Mouse (Mus musculus) kidney, postnatal 10 days (tissue): ENCODE results near the gene Ces2c.
A peak's percentile ranks its signal among the peaks of the same experiment; 100 is the strongest.
"Not testable (repeated sequence)": the region's sequence is repeated elsewhere in the genome, so short reads cannot be mapped to it uniquely, and the experiment has no call there.

Experiments used
- DNase-seq: peaks from one replicate; pipeline ENCODE4 v3.0.0; 2021; ENCODE audit warnings: mixed read lengths

Ces2c gene

DNA sequence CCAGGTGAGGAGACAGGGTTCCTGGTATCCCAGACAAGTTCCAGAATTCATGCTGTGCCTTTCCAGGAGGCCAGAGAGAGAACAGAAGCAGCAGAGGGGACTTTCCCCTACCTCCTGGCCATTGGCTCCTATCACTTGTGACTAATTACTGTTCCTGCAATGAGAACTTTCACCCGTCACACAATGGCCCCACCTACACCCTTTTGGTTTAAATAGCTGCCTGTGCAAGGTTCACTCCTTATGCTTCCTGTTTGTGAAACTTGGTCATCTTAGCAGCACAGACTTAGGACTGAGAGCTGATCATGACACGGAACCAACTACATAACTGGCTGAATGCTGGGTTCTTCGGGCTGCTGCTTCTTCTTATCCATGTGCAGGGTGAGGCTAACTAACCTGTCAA lies at the start of gene Ces2c:
Ces2c (plus strand) TSS at position 238 of the 400 bp plus-strand sequence.
- DNase-seq = no peak

DNA sequence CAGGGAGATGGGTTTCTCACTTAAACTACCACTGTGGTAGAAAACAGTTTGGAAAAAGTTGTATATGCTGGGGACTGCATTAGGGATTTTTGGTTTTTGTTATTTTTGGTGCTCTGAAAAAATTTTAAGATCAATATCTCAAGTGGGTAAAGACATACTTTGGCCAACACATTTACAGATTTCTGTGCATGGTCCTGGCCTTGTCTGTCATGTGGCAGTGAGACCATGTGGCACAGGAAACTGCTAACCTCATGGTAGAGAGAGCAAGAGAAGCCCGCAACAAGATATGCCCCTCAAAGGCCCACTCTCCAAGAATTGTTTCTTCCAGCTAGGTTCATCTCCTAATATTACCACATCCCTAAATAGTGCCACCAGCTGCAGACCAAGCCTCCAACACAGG lies 47.5 kb upstream of the Ces2c start:
- DNase-seq = no peak

DNA sequence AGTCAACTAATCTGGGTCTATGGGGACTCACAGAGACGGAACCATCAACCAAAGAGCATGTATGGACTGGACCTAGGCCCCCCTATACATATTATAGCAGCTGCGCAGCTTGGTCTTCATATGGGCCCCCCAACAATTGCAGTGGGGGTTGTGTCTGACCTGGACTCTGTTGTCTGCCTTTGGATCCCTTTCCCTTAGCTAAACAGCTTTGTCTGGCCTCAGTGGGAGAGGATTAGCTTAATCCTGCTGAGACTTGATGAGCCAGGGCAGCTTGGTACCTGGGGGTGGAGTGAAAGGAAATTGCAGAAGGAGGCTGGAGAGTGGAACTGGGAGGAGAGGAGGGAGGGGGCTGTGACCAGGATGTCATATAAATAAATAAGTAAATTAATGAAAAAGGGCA lies 40.7 kb upstream of the Ces2c start:
- no peak for DNase-seq

DNA sequence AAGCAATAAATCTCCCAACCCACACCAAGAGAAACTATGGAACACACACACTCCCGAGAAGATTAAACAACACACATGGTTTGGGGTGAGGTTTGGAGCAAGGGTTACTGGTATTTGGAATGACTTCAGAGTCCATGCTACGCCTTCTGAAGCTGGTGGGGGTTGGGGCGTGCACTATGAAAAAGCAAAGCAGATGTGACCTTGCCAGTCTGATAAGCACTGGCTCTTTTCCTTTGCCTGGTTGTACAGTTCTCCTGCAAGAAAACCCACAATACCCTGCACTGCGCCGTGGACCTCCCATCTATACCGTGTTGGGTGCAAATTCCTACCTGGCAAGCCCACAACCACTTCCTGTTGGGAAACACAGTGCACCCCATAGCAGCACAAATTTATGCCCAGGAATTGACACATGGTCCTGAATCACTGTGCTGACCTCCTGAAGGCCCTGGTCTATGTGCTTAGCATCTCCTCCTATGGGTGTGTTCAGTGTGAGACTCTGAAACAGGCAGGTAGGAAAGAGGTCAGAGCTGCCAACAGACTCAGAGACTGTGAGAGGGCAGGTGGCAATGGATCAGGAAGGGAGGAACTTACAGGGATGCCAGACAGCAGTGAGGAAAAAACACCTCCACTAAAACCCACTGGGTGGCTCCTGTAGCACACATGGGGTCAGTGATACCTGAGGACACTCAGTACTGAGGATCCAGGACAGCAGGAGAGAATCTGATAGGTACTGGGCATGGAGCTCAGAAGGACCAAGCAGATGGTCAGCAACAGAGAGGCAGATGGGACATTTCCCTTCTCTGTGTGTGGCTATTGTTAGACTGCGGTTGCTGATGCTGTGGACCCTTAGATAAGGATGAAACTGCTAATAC lies 38.1 kb upstream of the Ces2c start:
- DNase-seq = no peak

DNA sequence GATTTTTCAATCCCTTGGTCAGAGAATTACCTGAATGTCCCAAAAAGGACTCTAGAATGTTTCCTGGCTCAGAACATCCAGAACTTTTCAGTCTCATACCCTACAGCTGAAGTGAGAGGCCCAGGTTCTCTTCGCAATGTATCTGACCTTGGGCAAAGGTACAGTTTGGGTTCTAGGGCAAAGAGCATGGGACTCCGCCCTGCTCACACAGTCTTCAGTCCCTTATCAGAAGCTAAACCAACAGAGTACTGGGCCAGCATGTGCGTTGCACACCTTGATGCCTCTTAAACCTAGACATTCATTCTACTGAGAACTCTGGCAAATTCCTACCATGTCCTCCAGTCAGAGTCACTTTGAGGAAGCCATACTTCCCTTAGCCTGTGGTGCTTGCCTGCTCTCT lies 37.4 kb upstream of the Ces2c start:
- DNase-seq = no peak

DNA sequence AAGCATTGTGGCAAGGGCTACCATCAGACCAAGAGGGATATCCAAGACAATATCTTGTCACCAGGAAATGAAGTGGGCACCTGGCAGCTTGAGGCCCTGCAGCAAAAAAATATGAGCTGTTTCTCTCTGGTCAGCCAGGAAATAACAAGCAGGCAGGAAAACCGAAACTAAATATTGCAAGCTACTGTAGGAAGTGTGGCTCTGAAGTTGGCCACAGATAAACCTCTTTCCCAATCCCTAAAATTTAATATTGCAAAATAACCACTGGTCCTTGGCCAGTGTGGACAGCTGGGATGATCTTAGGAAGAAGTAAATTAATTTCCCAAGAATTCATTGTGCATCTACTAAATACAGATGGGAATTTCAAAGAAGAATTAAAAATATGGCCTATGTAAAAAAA lies 20.0 kb upstream of the Ces2c start:
- DNase-seq = no peak

DNA sequence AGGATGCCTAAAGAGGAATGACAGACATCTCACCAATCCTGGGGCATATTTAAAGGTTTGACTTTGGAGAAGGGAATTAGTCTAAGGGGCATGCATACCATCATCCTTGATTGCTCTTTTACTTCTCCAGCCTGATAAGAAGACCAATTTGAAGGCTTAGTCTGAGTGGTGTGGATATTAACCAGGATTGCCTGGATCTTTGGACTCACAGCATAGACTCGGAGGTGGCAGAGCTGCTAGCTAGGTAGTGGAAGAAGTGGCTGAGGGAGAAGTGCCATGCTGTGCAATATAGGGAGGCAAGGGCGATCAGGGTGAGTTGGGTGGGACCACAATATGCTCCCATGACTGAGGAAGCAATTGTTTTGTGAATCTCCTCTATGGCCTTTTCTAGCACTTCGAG lies 18.6 kb upstream of the Ces2c start:
- no peak for DNase-seq

DNA sequence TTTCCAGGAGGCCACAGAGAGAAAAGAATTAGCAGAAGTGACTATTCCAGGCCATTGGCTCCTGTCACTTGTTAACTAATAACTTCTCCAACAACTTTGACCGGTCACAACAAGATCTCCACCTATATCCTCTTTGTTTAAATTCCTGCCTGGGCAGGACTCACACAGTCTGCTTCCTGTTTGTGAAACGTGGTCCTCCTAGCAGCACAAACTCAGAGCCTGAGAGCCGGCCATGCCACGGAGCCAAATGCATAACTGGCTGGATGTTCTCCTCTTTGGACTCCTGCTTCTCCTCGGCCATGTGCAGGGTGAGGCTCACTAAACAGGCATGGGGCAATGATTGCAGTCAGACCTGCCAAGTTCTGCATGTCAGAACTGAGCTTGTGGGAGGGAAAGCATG lies 15.4 kb upstream of the Ces2c start, which contains the start of gene Ces2b:
Ces2b (plus strand) TSS at position 133 of the 400 bp plus-strand sequence.
- DNase-seq = peak; percentile 29

DNA sequence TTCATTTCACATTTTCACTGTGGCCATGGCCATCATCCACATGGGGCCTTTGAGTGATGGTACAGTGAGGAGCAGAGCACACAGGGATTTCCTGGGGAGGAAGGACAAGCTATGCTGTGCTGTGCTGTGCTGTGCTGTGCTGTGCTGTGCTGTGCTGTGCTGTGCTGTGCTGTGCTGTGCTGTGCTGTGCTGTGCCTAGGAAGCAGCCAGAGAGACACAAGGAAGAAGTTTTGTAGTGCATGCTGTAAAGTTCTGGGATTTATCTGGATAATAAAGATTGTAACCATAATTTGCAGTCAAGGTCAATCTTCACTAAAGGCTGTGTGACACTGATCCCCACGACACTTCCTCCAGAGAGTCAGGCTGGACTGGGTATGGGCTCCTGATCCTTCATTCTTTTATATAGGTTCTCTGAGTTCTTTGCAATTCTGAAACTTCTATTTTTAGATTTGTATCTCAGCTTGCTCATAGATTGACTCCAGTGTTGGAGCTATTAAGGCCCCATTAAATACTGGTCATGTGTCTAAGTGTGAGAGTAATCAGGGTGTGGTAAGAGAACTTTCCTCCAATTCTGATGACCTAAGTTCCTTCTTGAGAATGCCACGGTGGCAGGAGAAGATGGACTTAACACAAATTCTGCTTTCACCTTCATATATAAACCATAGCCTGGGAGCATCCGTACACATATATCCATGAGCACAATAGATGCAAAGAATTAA lies 5.3 kb upstream of the Ces2c start:
- DNase-seq = no peak

DNA sequence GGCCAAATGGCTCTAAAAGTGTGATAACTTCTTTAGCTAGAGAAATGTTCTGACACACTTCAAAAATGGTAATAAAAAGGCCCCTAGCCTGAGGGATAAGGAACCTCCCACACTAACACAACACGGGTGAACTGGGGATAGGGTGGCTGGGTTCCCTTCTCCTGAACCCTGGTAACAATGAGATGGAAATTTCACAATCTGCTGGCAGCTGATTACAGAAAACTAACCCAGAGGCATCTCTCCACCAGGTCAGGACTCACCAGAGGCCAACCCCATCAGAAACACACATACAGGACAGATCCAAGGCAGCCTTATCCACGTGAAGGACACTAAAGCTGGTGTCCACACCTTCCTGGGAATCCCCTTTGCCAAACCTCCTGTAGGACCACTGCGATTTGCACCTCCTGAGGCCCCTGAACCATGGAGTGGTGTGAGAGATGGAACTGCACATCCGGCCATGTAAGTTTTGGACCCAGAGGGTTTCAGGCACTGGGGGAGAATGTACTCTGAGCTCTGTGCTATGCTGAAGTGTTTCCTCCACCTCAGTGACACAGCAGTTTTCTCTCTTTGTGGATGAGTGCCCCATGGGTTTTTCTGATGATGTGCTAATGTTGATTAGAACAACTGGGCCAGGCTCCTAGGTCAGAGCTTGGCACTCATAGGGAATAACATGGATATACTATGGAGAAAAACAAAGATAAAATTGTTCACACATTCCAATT lies 1.0 kb downstream of the Ces2c start:
- no peak for DNase-seq

DNA sequence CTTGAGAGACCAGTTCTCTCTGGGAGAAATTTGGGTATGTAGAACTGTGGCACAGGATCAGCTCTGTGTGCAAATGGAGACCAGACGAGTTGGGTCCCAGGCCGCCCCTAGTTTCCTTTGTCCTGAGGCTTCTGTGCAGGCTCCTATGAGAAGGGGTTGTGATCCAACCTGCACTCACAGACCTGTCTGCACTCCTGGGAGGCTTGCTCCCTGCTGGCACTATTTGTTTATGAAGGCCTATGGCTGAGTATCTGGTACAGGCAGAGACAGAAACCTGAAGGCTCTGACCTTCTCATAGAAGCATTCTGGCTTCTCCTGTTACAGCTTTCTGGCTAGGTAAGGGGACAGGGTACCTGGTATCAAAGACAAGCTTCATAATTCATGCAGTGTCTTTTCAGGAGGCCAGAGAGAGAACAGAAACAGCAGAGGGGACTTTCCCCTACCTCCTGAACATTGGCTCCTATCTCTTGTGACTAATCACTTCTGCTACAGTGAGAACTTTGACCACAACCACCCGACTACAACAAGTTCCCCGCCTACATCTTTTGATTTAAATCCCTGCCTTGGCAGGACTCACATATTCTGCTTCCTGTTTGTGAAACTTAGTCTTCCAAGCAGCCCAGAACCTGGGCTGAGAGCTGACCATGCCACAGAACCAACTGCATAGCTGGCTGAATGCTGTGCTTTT lies 20.1 kb downstream of the Ces2c start:
- DNase-seq = not testable (repeated sequence)

DNA sequence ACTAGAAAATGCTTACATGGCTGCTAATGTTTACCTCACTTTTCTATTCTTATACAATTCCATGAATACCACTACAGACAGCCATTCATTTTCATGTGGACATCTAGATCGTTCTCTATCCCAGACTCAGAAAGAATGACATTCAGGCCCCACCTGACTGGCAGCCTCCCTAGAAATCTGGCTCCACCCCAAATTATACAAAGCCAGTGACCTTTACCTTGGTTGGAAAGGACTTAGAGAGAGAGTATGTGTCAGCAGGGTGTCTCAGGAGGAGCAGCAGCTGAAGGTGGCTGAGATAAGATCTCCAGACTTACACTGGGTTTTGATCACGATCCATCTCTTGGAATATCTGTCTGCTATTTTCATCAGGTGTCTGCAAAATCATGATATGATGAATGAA lies 22.0 kb downstream of the Ces2c start:
- not testable (repeated sequence) for DNase-seq

DNA sequence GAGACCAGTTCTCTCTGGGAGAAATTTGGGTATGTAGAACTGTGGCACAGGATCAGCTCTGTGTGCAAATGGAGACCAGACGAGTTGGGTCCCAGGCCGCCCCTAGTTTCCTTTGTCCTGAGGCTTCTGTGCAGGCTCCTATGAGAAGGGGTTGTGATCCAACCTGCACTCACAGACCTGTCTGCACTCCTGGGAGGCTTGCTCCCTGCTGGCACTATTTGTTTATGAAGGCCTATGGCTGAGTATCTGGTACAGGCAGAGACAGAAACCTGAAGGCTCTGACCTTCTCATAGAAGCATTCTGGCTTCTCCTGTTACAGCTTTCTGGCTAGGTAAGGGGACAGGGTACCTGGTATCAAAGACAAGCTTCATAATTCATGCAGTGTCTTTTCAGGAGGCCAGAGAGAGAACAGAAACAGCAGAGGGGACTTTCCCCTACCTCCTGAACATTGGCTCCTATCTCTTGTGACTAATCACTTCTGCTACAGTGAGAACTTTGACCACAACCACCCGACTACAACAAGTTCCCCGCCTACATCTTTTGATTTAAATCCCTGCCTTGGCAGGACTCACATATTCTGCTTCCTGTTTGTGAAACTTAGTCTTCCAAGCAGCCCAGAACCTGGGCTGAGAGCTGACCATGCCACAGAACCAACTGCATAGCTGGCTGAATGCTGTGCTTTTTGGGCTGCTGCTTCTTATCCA lies 39.5 kb downstream of the Ces2c start:
- not testable (repeated sequence) for DNase-seq

DNA sequence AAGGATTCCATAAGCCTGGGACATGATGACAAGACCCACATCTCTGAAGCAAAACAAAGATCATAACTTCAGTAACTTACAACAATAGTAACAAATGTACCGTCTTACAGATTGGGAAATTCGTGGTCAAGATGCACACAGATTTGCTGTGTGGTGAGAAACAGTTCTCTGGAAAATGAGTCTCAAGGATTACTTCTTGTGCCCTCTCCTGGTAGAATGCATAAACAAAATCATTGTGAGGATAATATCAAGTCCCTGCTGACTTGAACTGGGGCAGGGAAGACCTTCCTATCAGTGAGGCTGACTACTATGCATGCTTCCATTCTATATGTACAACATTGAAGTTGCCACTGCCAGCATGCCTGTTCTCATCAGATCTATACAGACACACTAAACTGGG lies 54.9 kb downstream of the Ces2c start:
- no peak for DNase-seq
